Mouse (Mus musculus) retina, postnatal 7 days (tissue): Measurements from ENCODE around the gene Sval2.

Experiments used
- DNase-seq: peaks from one replicate; pipeline ENCODE4 v3.0.0-alpha.2; 2012; ENCODE audit warnings: low read depth, low spot score

The Sval2 gene

GRCm38 (mm10) chr6:41852689-41853088 is at the start of gene Sval2:
Gene Sval2, plus strand, starts transcription at chr6:41852989.
- DNase-seq, result no peak

- DNase-seq, result no peak
Measured at GRCm38 (mm10) chr6:41824086-41824485, 28.7 kb upstream of the Sval2 start.

GRCm38 (mm10) chr6:41829516-41829915 is 23.3 kb upstream of the Sval2 start:
- DNase-seq, result no peak

GRCm38 (mm10) chr6:41847235-41847634 is 5.6 kb upstream of the Sval2 start, which contains the start of gene Pip:
Gene Pip, plus strand, starts transcription at chr6:41847535.
- no peak for DNase-seq

- DNase-seq, result no peak
Measured at GRCm38 (mm10) chr6:41864038-41864437, 11.2 kb downstream of the Sval2 start.

GRCm38 (mm10) chr6:41911625-41912024 is 58.8 kb downstream of the Sval2 start:
- DNase-seq, result no peak
